ENCODE assay signal across 12 mouse cellular contexts in the genomic region with DNA sequence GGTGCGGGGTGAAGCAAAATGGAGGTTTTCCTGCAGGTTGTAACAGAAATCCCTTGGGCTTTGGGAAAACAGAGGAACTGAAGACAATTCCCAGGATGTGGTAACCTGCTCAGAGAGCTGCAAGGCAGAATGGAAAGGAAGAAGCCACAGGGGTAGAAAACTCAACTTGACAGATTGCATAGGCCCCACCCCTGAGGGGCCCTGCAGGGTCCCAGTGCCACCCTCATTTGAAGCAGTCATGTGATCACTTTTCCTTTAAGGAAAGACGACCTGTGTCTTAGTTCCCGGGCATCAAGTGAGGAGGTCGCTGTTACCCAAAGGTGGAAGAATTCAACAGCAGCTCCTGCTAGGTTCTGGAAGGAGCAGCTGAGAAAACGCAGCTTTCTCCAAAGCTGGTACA. TPM values are rescaled to one million over a fixed set of nuclear protein-coding genes. Genes with fewer than 3 reads are reported as not detected.
DNase-seq lines count a peak whose midpoint lies in the region; ATAC-seq and TF ChIP-seq lines count a peak whose summit lies in the region.
"Had no signal": no experiment of that assay in that cellular context is flagged by ENCODE, and none has a peak within 500 bp of the region (broad histone marks: within the 10 kb centered on the region; RNA-seq: fewer than 3 reads in every experiment).

No protein-coding gene starts in this region.

- TF ChIP-seq EP300 in heart, adult 2 months (IDR thresholded peaks at IDR 0.05; ENCODE audit: insufficient read depth, low read depth, low read length): no peak

- DNase-seq in heart, adult 2 months: no peak
- DNase-seq in embryonic facial prominence, embryonic 14.5 days (ENCODE audit: low spot score): no peak
- no peak for DNase-seq in gastrocnemius, postnatal 4 days (ENCODE audit: low spot score in 2 of 2)
- no peak for DNase-seq in adrenal gland, postnatal 4 days (ENCODE audit: low spot score in 2 of 2)
- no peak for DNase-seq in embryo, embryonic 10 days (ENCODE audit: low spot score)

- intact Hi-C loops in heart, adult 2 months (cut with DNase I): loop anchor here (5.0 kb wide), 1 partner anchor 69 kb away; no protein-coding TSS in a partner anchor

- H3K4me1 ChIP-seq in heart, embryonic 15.5 days (replicated peaks): peaks cover 28% of the 10 kb centered on the region
- H3K4me1 ChIP-seq in heart, adult 2 months (ENCODE audit: control insufficient read depth, insufficient read depth, low read length): peaks cover 5% of the 10 kb centered on the region
- peaks cover 37% of the 10 kb centered on the region for H3K4me1 ChIP-seq in embryonic facial prominence, embryonic 14.5 days (ENCODE audit: control insufficient read depth, insufficient read depth, low read length)
- peaks cover 14% of the 10 kb centered on the region for H3K4me1 ChIP-seq in intestine, embryonic 16.5 days (ENCODE audit: control insufficient read depth, insufficient read depth, low read length)
- H3K4me1 ChIP-seq in neural tube, embryonic 13.5 days (replicated peaks): peaks cover 84% of the 10 kb centered on the region

- no peaks in the 10 kb centered on the region for H3K9me3 ChIP-seq in heart, embryonic 15.5 days (replicated peaks)
- H3K9me3 ChIP-seq in embryonic facial prominence, embryonic 14.5 days (ENCODE audit: control insufficient read depth, low read length): no peaks in the 10 kb centered on the region
- H3K9me3 ChIP-seq in intestine, embryonic 16.5 days (ENCODE audit: control insufficient read depth, low read length): no peaks in the 10 kb centered on the region
- no peaks in the 10 kb centered on the region for H3K9me3 ChIP-seq in neural tube, embryonic 13.5 days
- H3K9me3 ChIP-seq: limb, embryonic 15.5 days had no signal

- H3K79me2 ChIP-seq in heart, adult 2 months (replicated peaks; ENCODE audit: control insufficient read depth, insufficient read depth, low read length): no peaks in the 10 kb centered on the region

- 0 out of 2 replicates have a peak, but pooled peaks cover 3% of the 10 kb centered on the region for H3K27me3 ChIP-seq in heart, embryonic 15.5 days
- no peaks in the 10 kb centered on the region for H3K27me3 ChIP-seq in heart, adult 2 months (ENCODE audit: control insufficient read depth, insufficient read depth, low read length)
- peaks cover 32% of the 10 kb centered on the region for H3K27me3 ChIP-seq in embryonic facial prominence, embryonic 14.5 days (replicated peaks; ENCODE audit: control insufficient read depth, insufficient read depth, low read length)
- H3K27me3 ChIP-seq in intestine, embryonic 16.5 days (replicated peaks; ENCODE audit: control insufficient read depth, insufficient read depth, low read length): 0 out of 2 replicates have a peak, but pooled peaks cover 4% of the 10 kb centered on the region
- H3K27me3 ChIP-seq in neural tube, embryonic 13.5 days: peaks cover 49% of the 10 kb centered on the region

- TF ChIP-seq POLR2A in heart, adult 2 months (IDR thresholded peaks at IDR 0.05; ENCODE audit: insufficient read depth, low read depth, low read length): no peak

- no peak overlapping the region for H3K4me2 ChIP-seq in heart, embryonic 15.5 days
- H3K4me2 ChIP-seq in embryonic facial prominence, embryonic 14.5 days (ENCODE audit: low read depth, low read length): no peak overlapping the region
- peak overlapping the region; percentile 48 for H3K4me2 ChIP-seq in intestine, embryonic 16.5 days (ENCODE audit: low read depth, low read length)
- peak overlapping the region; percentile 31 for H3K4me2 ChIP-seq in neural tube, embryonic 13.5 days
- H3K4me2 ChIP-seq: limb, embryonic 15.5 days had no signal

- no peak overlapping the region for H3K4me3 ChIP-seq in heart, embryonic 15.5 days
- H3K4me3 ChIP-seq in heart, adult 2 months: no peak overlapping the region
- no peak overlapping the region for H3K4me3 ChIP-seq in embryonic facial prominence, embryonic 14.5 days (ENCODE audit: low read depth, low read length)
- peak overlapping the region; percentile 45 for H3K4me3 ChIP-seq in intestine, embryonic 16.5 days (ENCODE audit: low read length)
- no peak overlapping the region for H3K4me3 ChIP-seq in neural tube, embryonic 13.5 days
- H3K4me3 ChIP-seq: limb, embryonic 15.5 days had no signal

- H3K27ac ChIP-seq in heart, embryonic 15.5 days: peak overlapping the region; percentile 79; the same call in 1 of the 2 replicates
- H3K27ac ChIP-seq in heart, adult 2 months: no peak overlapping the region
- no peak overlapping the region for H3K27ac ChIP-seq in embryonic facial prominence, embryonic 14.5 days (replicated peaks; ENCODE audit: low read depth, low read length)
- H3K27ac ChIP-seq in intestine, embryonic 16.5 days (ENCODE audit: low read length): peak overlapping the region; percentile 90
- peak overlapping the region; percentile 92 for H3K27ac ChIP-seq in neural tube, embryonic 13.5 days (replicated peaks)

- WGBS in heart, embryonic 15.5 days: 25% methylated on average over 5 of the region's 5 CpGs
- WGBS in heart, adult 2 months: 48% methylated on average over 5 of the region's 5 CpGs
- WGBS in embryonic facial prominence, embryonic 14.5 days: 16% methylated on average over 5 of the region's 5 CpGs
- whole genome bisulfite sequencing in intestine, embryonic 16.5 days: 23% methylated on average over 5 of the region's 5 CpGs
- 11% methylated on average over 5 of the region's 5 CpGs for WGBS in neural tube, embryonic 13.5 days

- no peak for TF ChIP-seq CTCF in heart, adult 2 months (IDR thresholded peaks at IDR 0.05)

- ATAC-seq in heart, embryonic 15.5 days (replicated peaks; ENCODE audit: insufficient number of reproducible peaks, insufficient read depth, low FRiP score, low read depth): no peak
- peak; percentile 8; the same call in 1 of the 2 replicates for ATAC-seq in embryonic facial prominence, embryonic 14.5 days (ENCODE audit: low read depth)
- peak; percentile 31; the same call in 1 of the 2 replicates for ATAC-seq in intestine, embryonic 16.5 days
- no peak for ATAC-seq in neural tube, embryonic 13.5 days (ENCODE audit: low read depth)
- ATAC-seq: inflammation-experienced regulatory T-cells, adult 6 months had no signal

- H3K36me3 ChIP-seq in heart, embryonic 15.5 days: no peaks in the 10 kb centered on the region
- H3K36me3 ChIP-seq in heart, adult 2 months (ENCODE audit: control insufficient read depth, insufficient read depth, low read length): no peaks in the 10 kb centered on the region
- H3K36me3 ChIP-seq in embryonic facial prominence, embryonic 14.5 days (ENCODE audit: control insufficient read depth, insufficient read depth, low read length): no peaks in the 10 kb centered on the region
- no peaks in the 10 kb centered on the region for H3K36me3 ChIP-seq in intestine, embryonic 16.5 days (ENCODE audit: control insufficient read depth, insufficient read depth, low read length)
- H3K36me3 ChIP-seq in neural tube, embryonic 13.5 days: no peaks in the 10 kb centered on the region
- H3K36me3 ChIP-seq: limb, embryonic 15.5 days had no signal

- H3K9ac ChIP-seq in heart, embryonic 15.5 days: no peak overlapping the region
- H3K9ac ChIP-seq in heart, adult 2 months (ENCODE audit: low read depth, low read length): no peak overlapping the region
- no peak overlapping the region for H3K9ac ChIP-seq in embryonic facial prominence, embryonic 14.5 days (ENCODE audit: low read depth, low read length)
- peak overlapping the region; percentile 63 for H3K9ac ChIP-seq in intestine, embryonic 16.5 days (ENCODE audit: low read depth, low read length)
- H3K9ac ChIP-seq in neural tube, embryonic 13.5 days: no peak overlapping the region
- H3K9ac ChIP-seq: limb, embryonic 15.5 days had no signal

RNA-seq across cellular contexts. Expression of gene Pipox, which starts 1.0 kb away (rescaled TPM):
- polyA plus RNA-seq in heart, embryonic 15.5 days (2015; fragmentation: Nextera tagmentation; extraction: Ambion mirVana): 3.0 and 3.3 TPM in 2 replicates
- under 1 TPM; 0.52 to 0.77 TPM for total RNA-seq in heart, adult 2 months (2021)
- 0.47 and 0.82 TPM in 2 replicates for polyA plus RNA-seq in heart, adult 2 months (2012; rRNA removed)
- 1.5 and 1.8 TPM in 2 replicates for polyA plus RNA-seq in embryonic facial prominence, embryonic 14.5 days (2014; fragmentation: Nextera tagmentation; extraction: Ambion mirVana)
- polyA plus RNA-seq in intestine, embryonic 16.5 days (2015; fragmentation: Nextera tagmentation; extraction: Ambion mirVana): 55.9 and 65.6 TPM in 2 replicates
- 4.1 and 6.1 TPM in 2 replicates for polyA plus RNA-seq in neural tube, embryonic 13.5 days (2015; fragmentation: Nextera tagmentation; extraction: Ambion mirVana)
- total RNA-seq in gastrocnemius, postnatal 4 days (2021): under 1 TPM; 0.34 to 0.57 TPM
- total RNA-seq in adrenal gland, postnatal 4 days (2021): 10 to 100 TPM in 1 of 2 experiments, 1 to 10 TPM in 1; 9.1 to 16.9 TPM
- total RNA-seq: gastrocnemius, adult 8-10 months; monocyte, adult 5-6 weeks had no signal

RNA-seq across cellular contexts. Expression of gene Sez6, which starts 37.7 kb away (rescaled TPM):
- 0.05 and 0.15 TPM in 2 replicates for polyA plus RNA-seq in heart, embryonic 15.5 days (2015; fragmentation: Nextera tagmentation; extraction: Ambion mirVana)
- under 1 TPM; 0.68 to 0.80 TPM for total RNA-seq in heart, adult 2 months (2021)
- polyA plus RNA-seq in heart, adult 2 months (2012; rRNA removed): 0.59 and 0.70 TPM in 2 replicates
- 1.4 and 1.8 TPM in 2 replicates for polyA plus RNA-seq in embryonic facial prominence, embryonic 14.5 days (2014; fragmentation: Nextera tagmentation; extraction: Ambion mirVana)
- 0.48 and 0.56 TPM in 2 replicates for polyA plus RNA-seq in intestine, embryonic 16.5 days (2015; fragmentation: Nextera tagmentation; extraction: Ambion mirVana)
- 95.2 and 104 TPM in 2 replicates for polyA plus RNA-seq in neural tube, embryonic 13.5 days (2015; fragmentation: Nextera tagmentation; extraction: Ambion mirVana)
- total RNA-seq in gastrocnemius, postnatal 4 days (2021): 1 to 10 TPM in 1 of 2 experiments, under 1 TPM in 1; 0.21 to 1.0 TPM
- 1 to 10 TPM; 3.9 to 6.0 TPM for total RNA-seq in adrenal gland, postnatal 4 days (2021)
- total RNA-seq: monocyte, adult 5-6 weeks had no signal

Comparison
In these comparisons a context has a peak if more than half of its experiments do, and no peak if none do; other contexts are left out.
1. H3K27ac ChIP-seq: peak in heart, embryonic 15.5 days (single experiment), intestine, embryonic 16.5 days (single experiment) and neural tube, embryonic 13.5 days (single experiment); none in heart, adult 2 months (single experiment) and embryonic facial prominence, embryonic 14.5 days (single experiment).
2. ATAC-seq: peak in embryonic facial prominence, embryonic 14.5 days (single experiment) and intestine, embryonic 16.5 days (single experiment); none in heart, embryonic 15.5 days (single experiment) and neural tube, embryonic 13.5 days (single experiment).
3. H3K4me2 ChIP-seq: peak in intestine, embryonic 16.5 days (single experiment) and neural tube, embryonic 13.5 days (single experiment); none in heart, embryonic 15.5 days (single experiment) and embryonic facial prominence, embryonic 14.5 days (single experiment).
4. RNA of gene Sez6, which starts 37.7 kb away (polyA plus RNA-seq): 95.2 to 104 TPM in neural tube, embryonic 13.5 days; 1.4 to 1.8 TPM in embryonic facial prominence, embryonic 14.5 days, 0.59 to 0.70 TPM in heart, adult 2 months, 0.48 to 0.56 TPM in intestine, embryonic 16.5 days and 0.05 to 0.15 TPM in heart, embryonic 15.5 days; every median in the first group is over 10 times any median in the second.